Mouse (Mus musculus): Measurements from ENCODE around the gene Heg1.

Gene Heg1

DNA sequence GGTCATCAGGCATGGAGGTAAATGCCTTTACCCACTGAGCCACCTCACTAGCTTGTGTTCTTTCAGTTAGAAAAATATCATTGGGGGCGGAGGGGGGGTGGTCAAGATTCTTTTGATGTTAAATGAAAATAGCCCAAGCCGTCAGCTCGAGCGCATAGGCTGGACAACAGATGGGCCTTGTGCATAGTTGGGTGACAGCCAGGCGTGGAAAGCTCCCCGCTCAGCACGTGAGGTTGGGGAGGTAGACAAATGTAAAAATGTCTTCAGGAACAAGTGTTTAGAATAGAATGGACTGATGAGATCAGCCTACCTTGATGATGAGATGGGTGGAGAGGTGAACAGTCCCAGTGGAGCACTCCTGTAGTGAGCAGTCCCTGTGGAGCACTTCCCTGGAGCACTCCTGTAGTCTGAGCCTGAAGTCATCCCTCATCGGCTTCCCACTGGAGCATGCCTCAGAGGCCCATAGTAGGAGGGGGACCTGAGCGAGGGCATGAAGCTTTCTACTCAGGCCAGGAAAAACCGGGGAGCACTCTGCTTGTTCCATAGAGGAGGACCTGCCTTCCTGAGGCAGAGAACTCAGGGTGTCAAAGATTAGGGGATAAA lies 62.0 kb downstream of the Heg1 start:
- no peak for DNase-seq

- DNase-seq, result no peak
Observed at GRCm38 (mm10) chr16:33747346-33747954, 63.3 kb downstream of the Heg1 start.

DNA sequence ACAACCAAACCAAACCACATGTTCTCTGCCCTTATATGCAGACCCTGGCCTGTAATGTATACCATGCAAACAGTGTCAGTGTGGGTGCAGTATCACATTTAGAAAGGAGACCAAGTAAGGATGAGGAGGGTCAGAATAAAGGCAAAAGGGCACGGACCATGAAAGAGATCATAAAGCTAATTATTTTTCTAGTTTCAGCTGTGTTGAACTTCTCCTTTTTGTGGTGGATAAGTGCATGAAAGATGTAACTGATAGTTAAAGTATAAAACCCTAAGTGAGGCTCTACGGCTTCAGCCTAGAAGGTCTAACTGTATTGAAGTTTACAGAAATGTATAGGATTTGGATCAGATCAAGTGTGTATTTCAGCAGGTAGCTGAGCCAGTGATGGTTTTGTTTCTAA lies 63.8 kb downstream of the Heg1 start:
- no peak for DNase-seq

- DNase-seq, result peak; percentile 29
Observed at GRCm38 (mm10) chr16:33751152-33751551, 67.0 kb downstream of the Heg1 start.

DNA sequence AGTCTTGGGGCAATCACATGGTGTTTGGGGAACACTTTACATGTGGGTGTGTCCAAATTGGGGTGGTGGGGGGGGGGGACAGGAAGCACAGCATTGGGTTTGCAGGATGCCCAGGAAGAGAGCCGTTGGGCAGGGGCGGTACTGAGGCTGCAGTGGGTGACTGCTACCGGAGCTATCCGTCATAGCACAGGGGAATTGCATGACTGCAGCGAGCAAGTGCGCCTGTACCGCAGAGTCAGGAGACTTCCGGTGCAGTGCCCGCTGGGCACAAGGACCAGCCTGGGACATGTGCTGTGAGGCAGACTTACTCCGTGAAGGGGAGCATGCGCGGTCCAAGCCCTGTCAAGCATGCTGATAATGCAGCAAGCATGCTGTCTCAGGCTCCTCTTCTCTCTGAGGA lies 67.4 kb downstream of the Heg1 start:
- DNase-seq, result peak; percentile 75

DNA sequence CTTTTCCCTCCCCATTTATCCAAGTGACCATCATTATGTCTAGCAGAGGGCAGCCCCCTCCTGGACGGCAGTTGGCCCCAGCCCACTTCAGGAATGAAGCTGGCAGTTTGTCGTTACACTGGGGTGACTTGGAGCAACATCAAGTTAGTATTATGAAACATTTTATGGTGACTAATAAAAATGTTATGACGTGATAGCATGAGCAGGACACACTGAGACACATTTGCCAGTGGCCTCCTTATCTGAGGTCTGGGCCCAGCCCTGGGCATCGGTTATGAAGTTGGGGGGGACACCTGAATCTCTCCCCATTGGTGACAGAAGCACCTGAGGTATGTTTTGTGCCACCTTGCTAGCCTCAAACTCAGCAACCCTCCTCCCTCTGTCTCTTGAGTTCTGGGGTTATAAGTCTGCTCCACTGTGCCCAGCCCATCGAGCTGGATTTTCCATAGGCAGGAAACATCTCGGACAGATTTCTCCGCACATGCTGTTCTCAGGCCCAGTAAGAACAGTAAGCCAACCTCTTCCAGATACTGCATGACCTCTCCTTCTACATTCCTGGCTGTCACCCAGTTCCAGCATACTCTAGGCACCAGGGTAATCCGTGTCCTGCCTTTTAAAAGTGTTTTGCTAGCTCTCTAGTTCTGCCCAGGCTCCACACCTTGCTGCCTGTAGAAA lies 68.9 kb downstream of the Heg1 start:
- DNase-seq, result no peak

- no peak for DNase-seq
Observed at GRCm38 (mm10) chr16:33755293-33755692, 71.1 kb downstream of the Heg1 start.

DNA sequence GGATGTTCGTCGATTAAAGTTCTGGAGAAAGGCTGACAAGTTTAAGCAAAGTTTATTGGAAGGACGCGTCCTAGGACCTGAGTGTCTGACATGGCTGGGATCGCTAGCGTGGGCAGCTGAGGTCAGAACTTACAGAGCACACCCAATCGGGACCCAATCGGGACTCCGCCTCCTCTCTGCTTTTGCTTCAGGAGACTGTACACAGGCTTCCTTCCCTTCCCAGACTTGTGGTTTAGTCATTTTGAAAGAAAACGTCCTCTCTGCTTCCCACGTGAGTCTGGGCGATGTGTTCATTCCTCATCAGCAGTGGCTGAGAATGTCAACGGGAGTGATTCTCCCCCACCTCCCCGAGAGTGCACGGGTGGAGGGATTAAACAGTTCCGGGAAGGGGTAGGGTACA lies 71.8 kb downstream of the Heg1 start:
- DNase-seq, result no peak

DNA sequence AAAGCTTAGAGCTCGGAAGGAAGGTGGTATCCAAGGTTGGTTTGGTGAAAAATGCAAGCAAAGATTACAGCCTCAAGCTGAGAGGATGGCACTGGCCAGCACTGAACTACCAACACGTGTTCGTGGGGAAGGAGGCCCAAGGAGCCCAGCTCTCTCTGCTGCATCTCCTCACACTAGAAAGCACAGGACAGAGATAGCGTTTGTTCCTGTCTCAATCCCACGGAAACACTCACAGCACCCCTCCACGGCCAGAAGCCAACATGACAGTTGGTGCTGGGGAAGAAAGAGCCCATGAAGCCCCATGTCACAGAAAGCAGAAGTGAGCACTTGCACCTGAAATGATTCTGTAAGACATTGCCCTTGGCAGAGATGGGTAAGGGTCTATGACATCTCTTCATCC lies 72.2 kb downstream of the Heg1 start:
- DNase-seq, result no peak

- DNase-seq, result no peak
Observed at GRCm38 (mm10) chr16:33759207-33759606, 75.0 kb downstream of the Heg1 start.

GRCm38 (mm10) chr16:33760542-33760941 lies 76.4 kb downstream of the Heg1 start:
- DNase-seq, result no peak

GRCm38 (mm10) chr16:33760996-33761395 lies 76.8 kb downstream of the Heg1 start:
- DNase-seq, result no peak

GRCm38 (mm10) chr16:33764501-33765193 lies 80.5 kb downstream of the Heg1 start:
- no peak for DNase-seq

DNA sequence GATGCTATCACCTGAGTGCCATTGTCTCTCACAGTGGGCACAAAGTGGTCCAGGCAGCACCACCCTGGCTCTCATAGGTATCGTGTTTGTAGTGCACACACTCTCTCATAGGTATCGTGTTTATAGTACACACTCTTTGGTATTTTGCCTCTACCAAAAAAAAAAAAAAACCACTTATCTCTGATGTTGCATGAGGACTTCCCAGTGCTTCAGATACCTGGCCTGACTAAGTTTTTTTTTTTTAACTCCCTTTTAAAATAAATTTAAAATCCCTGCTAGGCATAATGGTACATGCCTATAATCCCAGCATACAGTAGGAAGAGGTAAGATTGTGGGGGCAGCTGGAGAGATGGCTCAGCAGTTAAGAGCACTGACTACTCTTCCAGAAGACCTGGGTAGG lies 81.3 kb downstream of the Heg1 start:
- DNase-seq, result no peak

DNA sequence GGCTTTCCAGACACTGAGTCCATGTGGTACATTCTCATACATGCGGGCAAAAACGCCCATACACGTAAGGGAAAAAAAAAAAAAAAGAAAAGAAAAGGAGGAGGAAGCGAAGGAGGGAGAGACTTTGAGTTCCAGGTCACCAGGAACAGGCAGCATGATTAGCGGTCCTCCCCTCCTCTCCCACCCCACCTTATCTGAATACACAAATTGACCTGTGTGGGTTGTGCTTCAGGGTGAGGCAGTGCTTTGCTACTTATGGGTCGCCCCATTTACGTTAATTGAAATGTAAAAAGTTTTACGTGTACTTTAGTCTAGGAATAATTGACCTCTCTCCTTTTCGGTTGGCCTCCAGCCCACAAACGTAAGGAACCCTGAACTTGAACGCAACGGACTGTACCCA lies 82.1 kb downstream of the Heg1 start:
- DNase-seq, result no peak

GRCm38 (mm10) chr16:33766757-33767156 lies 82.6 kb downstream of the Heg1 start:
- no peak for DNase-seq

- DNase-seq, result peak; percentile 17
Observed at GRCm38 (mm10) chr16:33768491-33769278, 84.5 kb downstream of the Heg1 start.

GRCm38 (mm10) chr16:33769848-33770247 lies 85.7 kb downstream of the Heg1 start:
- peak; percentile 22 for DNase-seq

DNA sequence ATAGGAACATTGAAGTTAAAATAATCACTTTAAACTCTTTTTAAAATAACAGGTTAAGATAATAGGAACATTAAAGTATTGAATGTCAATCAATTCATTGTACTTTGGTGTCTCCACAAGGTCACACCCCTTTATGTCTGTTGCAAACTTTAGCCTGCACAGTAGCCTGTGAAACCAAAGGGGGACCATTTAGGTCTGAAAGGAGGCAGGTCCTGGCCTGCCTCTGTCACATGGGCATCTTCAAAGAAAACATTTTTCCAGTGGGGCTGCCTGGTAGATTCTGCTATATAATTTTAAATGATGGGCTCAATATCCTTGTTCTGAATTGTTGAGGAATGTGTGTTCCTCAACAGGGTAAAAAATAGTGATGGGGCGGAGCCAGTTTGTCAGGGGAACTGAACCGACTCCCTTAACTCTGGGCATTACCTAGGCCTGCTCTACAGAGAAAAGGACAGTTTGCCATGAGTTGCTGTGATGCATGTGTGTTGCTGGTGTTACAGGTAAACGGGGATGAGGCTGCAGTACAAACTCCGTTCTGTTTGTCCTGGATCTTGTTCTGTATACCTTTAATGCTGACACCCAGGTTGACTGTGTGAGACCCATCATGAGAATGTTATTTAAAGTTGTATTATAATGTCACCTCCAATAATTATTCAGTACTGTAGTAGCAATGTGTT lies 86.7 kb downstream of the Heg1 start:
- DNase-seq, result no peak

DNA sequence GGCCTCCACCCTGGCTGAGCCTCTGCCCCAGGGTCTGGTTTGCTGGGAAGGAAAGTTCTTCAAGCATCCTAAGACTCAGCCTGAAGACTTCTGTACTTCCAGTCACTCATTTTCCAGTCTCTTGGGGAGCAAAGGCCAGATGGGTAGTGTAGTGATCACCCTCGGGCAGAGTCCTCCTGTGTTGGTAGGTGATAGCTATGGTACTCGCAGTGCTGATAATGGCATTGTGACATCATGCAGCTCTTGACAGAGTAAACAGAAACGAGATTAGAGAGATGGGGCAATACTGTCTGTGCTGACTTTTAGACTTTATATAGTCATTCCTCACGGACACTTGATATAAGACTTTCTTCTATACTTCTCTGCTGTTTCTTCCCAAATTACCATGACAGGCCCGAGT lies 88.6 kb downstream of the Heg1 start:
- no peak for DNase-seq

GRCm38 (mm10) chr16:33774972-33775371 lies 90.8 kb downstream of the Heg1 start:
- DNase-seq, result no peak

DNA sequence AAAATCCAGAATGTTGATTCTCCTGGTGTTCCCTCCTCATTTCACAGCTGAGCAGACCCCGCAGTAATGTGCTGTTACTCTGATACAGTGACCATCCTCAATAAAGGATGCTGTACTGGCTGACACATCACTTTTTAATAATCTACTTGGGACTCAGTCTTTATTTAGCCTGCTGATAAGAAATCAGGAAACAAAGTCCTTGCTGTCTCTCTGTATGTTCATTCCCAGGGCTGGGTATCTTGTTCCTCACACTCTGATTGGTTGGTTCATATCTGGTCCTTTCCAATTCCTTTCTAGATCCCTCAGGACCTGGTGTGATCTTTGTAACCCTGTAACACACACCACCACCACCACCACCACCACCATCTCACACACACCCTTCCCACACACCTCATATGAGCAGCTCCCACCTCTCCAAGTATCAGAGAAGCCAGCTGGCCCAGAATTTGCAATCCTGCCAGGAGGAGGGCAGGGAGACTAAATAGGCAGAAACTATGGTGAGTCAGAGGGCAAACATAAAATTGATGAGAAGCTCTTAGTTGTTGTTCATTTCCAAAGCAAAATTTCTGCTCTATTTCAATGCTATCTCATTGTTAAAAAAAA lies 91.7 kb downstream of the Heg1 start:
- no peak for DNase-seq
